Mouse (Mus musculus) lung, postnatal 0 days (tissue): Measurements from ENCODE around the gene Duoxa2. TPM values are rescaled to one million over a fixed set of nuclear protein-coding genes. Genes with fewer than 3 reads are reported as not detected.
"Not testable (repeated sequence)": the region's sequence is repeated elsewhere in the genome, so short reads cannot be mapped to it uniquely, and the experiment has no call there.

Experiments used
- ATAC-seq: fragments of 200-750 bp; cut with Nextera tagmentation; 2 replicates; pipeline ENCODE4 v1.8.0; 2017; ENCODE audit warnings: moderate library complexity
- DNase-seq: peaks from one replicate; pipeline ENCODE4 v3.0.0-alpha.2; 2016; ENCODE audit warnings: low spot score
- H3K27ac ChIP-seq: fragments of 300-500 bp; sonication (generic); 2 replicates; pipeline ENCODE4 v1.5.1; 2014; ENCODE audit warnings: antibody characterized with exemption, mild to moderate bottlenecking, low read length, mixed read lengths
- H3K27me3 ChIP-seq: fragments of 300-500 bp; sonication (generic); replicated peaks from 2 replicates; pipeline ENCODE4 v1.6.1; 2014; ENCODE audit warnings: low read length, mixed read lengths; ENCODE audit not compliant: insufficient read depth
- H3K36me3 ChIP-seq: fragments of 300-500 bp; sonication (generic); 2 replicates; pipeline ENCODE4 v1.6.1; 2014; ENCODE audit warnings: low read length, mixed read lengths; ENCODE audit not compliant: insufficient read depth
- H3K4me1 ChIP-seq: fragments of 300-500 bp; sonication (generic); 2 replicates; pipeline ENCODE4 v1.6.1; 2014; ENCODE audit warnings: antibody characterized with exemption, low read depth, low read length, mixed read lengths; ENCODE audit not compliant: insufficient read depth
- H3K4me2 ChIP-seq: fragments of 300-500 bp; sonication (generic); replicated peaks from 2 replicates; pipeline ENCODE4 v1.6.1; 2014; ENCODE audit warnings: low read depth, mild to moderate bottlenecking, low read length, moderate library complexity, mixed read lengths
- H3K4me3 ChIP-seq: fragments of 300-500 bp; sonication (generic); 2 replicates; pipeline ENCODE4 v1.5.1; 2014; ENCODE audit warnings: low read depth, low read length
- H3K9ac ChIP-seq: fragments of 300-500 bp; sonication (generic); replicated peaks from 2 replicates; pipeline ENCODE4 v1.6.1; 2014; ENCODE audit warnings: low read depth, mild to moderate bottlenecking
- H3K9me3 ChIP-seq: fragments of 300-500 bp; sonication (generic); 2 replicates; pipeline ENCODE4 v1.6.1; 2016; ENCODE audit warnings: low read length, mixed read lengths
- CTCF ChIP-seq: IDR thresholded peaks from 2 replicates; pipeline ENCODE4 v1.5.1; 2016; ENCODE audit warnings: antibody characterized with exemption, mild to moderate bottlenecking
- EP300 ChIP-seq: IDR thresholded peaks from 2 replicates; pipeline ENCODE4 v1.6.1; 2016; ENCODE audit warnings: antibody characterized with exemption, mild to moderate bottlenecking, control low read depth
- WGBS: fragments of 180-500 bp; shearing (Covaris S2); extraction: QIAGEN DNeasy Blood & Tissue Kit; methylation state at CpG from one replicate; pipeline ENCODE4 v1.1.7; 2014; 5-methylcytosine and 5-hydroxymethylcytosine counted together
- polyA plus RNA-seq: library from polyadenylated mRNA; unstranded; fragments of >200 nt; fragmentation: Nextera tagmentation; extraction: Ambion mirVana; gene quantifications from 2 replicates; pipeline ENCODE4 v1.2.1, GENCODE M21; 2015

Duoxa2 gene
- polyA plus RNA-seq, 1 experiment from 2014 or later: 0.07 TPM

GRCm38 (mm10) chr2:122315372-122315771 lies 16.7 kb downstream of the Duoxa2 start, which contains the start of gene Duox1:
Gene Duox1, plus strand, starts transcription at chr2:122315672.
- H3K4me3 ChIP-seq: no peak within 1 kb of the TSS
- H3K9me3 ChIP-seq: no peaks in the 10 kb centered on the region
- no peaks in the 10 kb centered on the region for H3K36me3 ChIP-seq
- H3K27ac ChIP-seq: no peak within 1 kb of the TSS
- H3K9ac ChIP-seq: no peak within 1 kb of the TSS
- DNase-seq: no peak
- peaks cover 8% of the 10 kb centered on the region; the same call in 1 of the 2 replicates for H3K4me1 ChIP-seq
- peaks cover 15% of the 10 kb centered on the region for H3K27me3 ChIP-seq
- no peak within 1 kb of the TSS for H3K4me2 ChIP-seq
- WGBS: 84% methylated on average over 7 of the region's 7 CpGs
- ATAC-seq: no peak
- no peak for TF ChIP-seq EP300
- no peak for TF ChIP-seq CTCF

- ATAC-seq (no peak), DNase-seq (no peak)
- Histone ChIP-seq H3K9me3 (no peaks in the 10 kb centered on the region), H3K4me1 (peaks cover 8% of the 10 kb centered on the region; the same call in 1 of the 2 replicates), H3K4me2 (no peak overlapping the region), H3K27ac (no peak overlapping the region), H3K9ac (no peak overlapping the region), H3K27me3 (peaks cover 15% of the 10 kb centered on the region), H3K36me3 (no peaks in the 10 kb centered on the region), H3K4me3 (no peak overlapping the region)
- 41% methylated on average over 4 of the region's 4 CpGs for WGBS
- no peak for TF ChIP-seq CTCF
- no peak for TF ChIP-seq EP300
Measured at GRCm38 (mm10) chr2:122317384-122317783, 18.7 kb downstream of the Duoxa2 start.

DNA sequence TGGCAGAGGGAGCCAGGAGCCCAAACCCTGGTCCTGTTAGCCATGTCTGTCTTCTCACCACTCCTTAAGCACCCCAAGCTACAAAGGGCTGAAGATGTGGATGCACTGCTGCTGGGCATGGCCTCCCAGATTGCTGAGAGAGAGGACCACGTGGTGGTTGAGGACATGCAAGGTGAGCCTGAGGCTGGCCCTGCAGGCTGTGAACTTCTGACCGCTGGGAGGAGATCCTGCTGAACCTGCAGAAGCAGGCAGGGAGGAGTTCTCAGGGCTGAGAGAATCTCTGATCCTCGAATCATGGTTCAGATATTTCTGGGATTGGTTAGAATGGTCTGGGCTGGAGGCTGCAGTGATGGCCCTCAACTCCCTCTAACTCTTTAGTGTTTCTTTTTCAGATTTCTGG lies 25.3 kb downstream of the Duoxa2 start:
- Histone ChIP-seq H3K4me1 (no peaks in the 10 kb centered on the region), H3K4me3 (no peak overlapping the region), H3K4me2 (no peak overlapping the region), H3K9me3 (no peaks in the 10 kb centered on the region), H3K36me3 (no peaks in the 10 kb centered on the region), H3K27me3 (no peaks in the 10 kb centered on the region), H3K27ac (no peak overlapping the region), H3K9ac (no peak overlapping the region)
- ATAC-seq: no peak
- 44% methylated on average over 3 of the region's 3 CpGs for WGBS
- TF ChIP-seq EP300 (no peak), CTCF (no peak)
- DNase-seq: no peak

GRCm38 (mm10) chr2:122324586-122324985 lies 25.9 kb downstream of the Duoxa2 start:
- no peak for TF ChIP-seq EP300
- no peak for TF ChIP-seq CTCF
- WGBS: 63% methylated on average over 3 of the region's 3 CpGs
- no peak overlapping the region for H3K9ac ChIP-seq
- no peaks in the 10 kb centered on the region for H3K27me3 ChIP-seq
- no peaks in the 10 kb centered on the region for H3K9me3 ChIP-seq
- no peak overlapping the region for H3K27ac ChIP-seq
- DNase-seq: no peak
- H3K4me1 ChIP-seq: no peaks in the 10 kb centered on the region
- H3K36me3 ChIP-seq: no peaks in the 10 kb centered on the region
- no peak overlapping the region for H3K4me3 ChIP-seq
- no peak overlapping the region for H3K4me2 ChIP-seq
- ATAC-seq: no peak

DNA sequence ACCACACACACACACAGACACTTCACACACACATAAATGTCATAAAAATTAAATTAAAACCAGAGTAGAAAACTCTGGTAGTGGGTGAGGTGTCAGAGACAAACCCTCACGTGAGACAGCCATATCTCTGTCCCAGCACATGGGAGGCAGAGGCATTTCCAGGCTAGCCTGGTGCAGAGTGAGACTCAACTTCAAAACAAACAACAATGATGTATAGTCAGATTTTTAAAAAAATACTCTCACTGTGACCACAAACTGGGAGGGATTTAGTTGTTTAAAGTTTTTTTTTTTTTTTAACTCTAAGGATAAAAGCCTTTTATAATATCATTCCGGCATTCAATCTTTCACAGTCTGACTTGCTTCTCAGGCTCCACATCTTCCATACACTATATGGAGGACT lies 26.7 kb downstream of the Duoxa2 start:
- Histone ChIP-seq H3K9me3 (no peaks in the 10 kb centered on the region), H3K9ac (no peak overlapping the region), H3K36me3 (no peaks in the 10 kb centered on the region), H3K4me1 (no peaks in the 10 kb centered on the region), H3K27me3 (no peaks in the 10 kb centered on the region), H3K27ac (no peak overlapping the region), H3K4me2 (no peak overlapping the region), H3K4me3 (no peak overlapping the region)
- ATAC-seq: no peak
- no peak for DNase-seq
- TF ChIP-seq EP300: no peak
- no peak for TF ChIP-seq CTCF
- WGBS: 67% methylated on average over 2 of the region's 2 CpGs

DNA sequence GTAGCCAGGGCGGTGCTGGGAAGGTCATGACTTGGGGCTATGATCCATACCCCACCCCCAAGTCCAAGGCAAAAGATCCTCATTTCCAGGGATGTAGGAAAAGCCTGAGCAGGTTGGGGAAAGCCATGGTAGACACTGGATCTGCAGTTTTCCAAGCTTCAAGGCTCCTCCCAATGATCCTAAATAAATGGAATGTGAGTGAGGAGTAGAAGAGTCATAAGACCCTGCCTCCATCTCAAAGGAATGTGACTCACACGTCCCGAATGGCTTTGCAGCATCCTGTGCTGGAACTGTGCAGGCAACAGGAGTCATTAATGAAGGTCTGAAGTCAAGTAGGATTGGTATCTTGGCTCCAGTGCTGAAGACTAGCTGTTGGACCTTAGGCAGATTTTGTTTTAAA lies 29.3 kb downstream of the Duoxa2 start:
- Histone ChIP-seq H3K27ac (no peak overlapping the region), H3K36me3 (no peaks in the 10 kb centered on the region), H3K4me2 (no peak overlapping the region), H3K9ac (no peak overlapping the region), H3K9me3 (no peaks in the 10 kb centered on the region), H3K27me3 (no peaks in the 10 kb centered on the region), H3K4me1 (no peaks in the 10 kb centered on the region), H3K4me3 (no peak overlapping the region)
- no peak for ATAC-seq
- WGBS: 38% methylated on average over 3 of the region's 3 CpGs
- DNase-seq: no peak
- TF ChIP-seq CTCF (no peak), EP300 (no peak)

DNA sequence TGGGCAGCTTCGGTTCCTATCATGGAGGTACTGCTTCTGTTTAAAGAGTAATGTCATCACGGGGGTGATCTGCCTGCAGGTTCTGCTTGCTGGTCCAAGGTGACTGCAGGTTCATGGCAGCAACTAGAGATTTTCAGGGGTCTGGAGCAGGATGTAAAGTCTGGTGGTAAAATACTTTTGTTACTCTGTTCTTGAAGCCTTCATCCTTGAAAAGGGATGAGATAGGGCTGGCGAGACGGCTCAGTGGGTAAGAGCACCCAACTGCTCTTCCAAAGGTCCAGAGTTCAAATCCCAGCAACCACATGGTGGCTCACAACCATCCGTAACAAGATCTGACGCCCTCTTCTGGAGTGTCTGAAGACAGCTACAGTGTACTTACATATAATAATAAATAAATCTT lies 31.6 kb downstream of the Duoxa2 start:
- H3K4me3 ChIP-seq, H3K4me1 ChIP-seq, DNase-seq, H3K9me3 ChIP-seq, ATAC-seq, H3K9ac ChIP-seq, H3K36me3 ChIP-seq, H3K4me2 ChIP-seq, H3K27ac ChIP-seq, H3K27me3 ChIP-seq: not testable (repeated sequence)
- WGBS: 69% methylated on average over 5 of the region's 6 CpGs
